Mouse (Mus musculus) kidney, adult 2 months (tissue): Measurements from ENCODE around the gene Gucy1b2.

Source experiments
- CTCF ChIP-seq: fragments of 200-500 bp; conservative IDR thresholded peaks from 2 replicates; pipeline ENCODE4 v1.5.1; 2011; ENCODE audit warnings: low read depth, mild to moderate bottlenecking, control low read depth, low read length, moderate library complexity, mixed read lengths; ENCODE audit not compliant: insufficient read depth, insufficient read length
- POLR2A ChIP-seq: fragments of 200-500 bp; IDR thresholded peaks from one replicate; pipeline ENCODE4 v1.6.1; 2011; ENCODE audit warnings: low read depth, low read length, control low read depth

DNA sequence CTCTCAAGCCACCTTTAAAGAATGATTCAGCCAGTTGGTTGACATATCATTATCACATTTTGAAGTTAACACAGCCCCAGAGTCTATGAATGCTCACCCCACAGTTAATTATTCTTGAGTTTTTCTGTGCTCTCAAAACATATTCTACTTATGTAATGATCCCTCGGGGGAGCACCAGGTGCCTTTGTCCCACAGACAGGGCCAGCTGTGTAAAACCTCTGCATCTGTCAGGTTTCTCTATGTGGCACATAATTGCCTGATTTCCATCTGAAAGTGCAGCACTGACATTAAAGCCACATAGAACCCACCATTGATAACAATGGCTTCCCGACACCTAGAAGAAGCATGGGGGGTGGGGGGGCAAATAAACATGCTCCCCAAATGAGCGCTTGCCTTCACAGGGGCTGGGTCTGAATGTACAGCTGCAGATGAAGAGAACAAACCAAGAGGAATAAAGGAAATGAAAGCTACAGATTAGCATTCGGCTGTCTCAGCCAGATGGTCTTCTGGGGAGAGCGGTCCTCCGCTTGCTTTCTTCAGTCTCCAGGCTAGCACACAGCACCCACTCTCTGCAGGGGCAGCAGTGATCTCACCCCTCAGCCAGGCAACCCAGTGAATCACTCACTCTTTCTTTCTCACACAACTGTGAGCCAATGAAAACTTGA lies 66.9 kb downstream of the Gucy1b2 start:
- TF ChIP-seq POLR2A (no peak), CTCF (no peak)
